Mouse (Mus musculus): ENCODE measurements at regions not wholly inside any gene's neighbourhood (a gene's known extent, or its start where the extent isn't known, plus 50 kb on each side); places are given as distances from the start of the nearest gene placed in this dataset.
A peak's percentile ranks its signal among the peaks of the same experiment; 100 is the strongest.

DNA sequence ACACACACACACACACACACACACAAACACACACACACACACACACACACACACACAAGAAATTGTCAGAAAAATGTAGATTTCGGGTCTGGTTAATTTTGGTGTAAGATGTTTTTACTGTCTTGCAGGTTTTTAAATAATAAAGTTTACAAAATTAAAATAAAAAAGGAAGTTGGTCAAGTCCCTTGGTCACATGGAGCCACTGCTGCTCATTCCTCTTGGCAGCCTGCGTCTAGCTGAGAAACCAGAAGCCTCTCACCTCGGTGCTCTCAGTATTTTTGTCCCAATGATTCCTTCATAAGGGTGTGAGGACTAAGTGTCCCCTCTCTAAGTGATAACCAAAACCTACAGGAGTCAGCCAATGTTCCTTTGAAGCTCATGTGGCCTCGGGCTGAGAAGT, 76.8 kb upstream of the Smg1 start:
- no peak for DNase-seq

DNA sequence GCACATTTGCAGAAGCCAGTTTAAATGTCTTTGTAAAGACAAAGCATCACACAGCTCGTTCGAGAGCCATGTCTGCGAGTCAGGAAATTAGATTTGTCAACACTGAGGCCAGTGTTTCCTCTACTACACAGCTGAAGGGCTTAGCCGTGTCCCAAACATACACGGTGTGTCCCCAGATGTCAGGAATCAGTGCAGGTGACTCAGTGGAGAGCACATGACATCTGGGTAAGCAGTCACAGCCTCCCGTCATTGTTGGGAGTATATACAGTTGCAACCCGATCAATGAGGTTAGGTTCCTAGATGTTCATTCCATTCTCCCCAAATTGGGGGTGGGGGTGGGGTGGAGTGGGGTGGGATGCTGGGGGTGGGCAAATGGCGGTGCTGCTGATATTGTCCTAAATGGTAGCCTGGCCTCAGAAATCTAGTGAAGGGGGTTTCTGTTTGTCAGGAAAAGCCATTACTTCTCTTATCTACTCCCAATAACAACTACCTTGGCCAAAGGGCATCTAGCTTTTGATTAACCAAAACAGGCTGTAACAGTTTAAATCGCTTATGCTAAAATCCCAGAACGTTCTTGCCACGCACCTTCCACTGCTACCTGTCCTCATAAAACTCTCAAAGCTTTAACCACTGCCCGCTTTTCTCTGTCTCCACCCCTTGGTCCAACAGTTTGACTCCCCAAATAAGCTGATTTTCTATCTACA, 75.1 kb upstream of the Smg1 start:
- DNase-seq = no peak

DNA sequence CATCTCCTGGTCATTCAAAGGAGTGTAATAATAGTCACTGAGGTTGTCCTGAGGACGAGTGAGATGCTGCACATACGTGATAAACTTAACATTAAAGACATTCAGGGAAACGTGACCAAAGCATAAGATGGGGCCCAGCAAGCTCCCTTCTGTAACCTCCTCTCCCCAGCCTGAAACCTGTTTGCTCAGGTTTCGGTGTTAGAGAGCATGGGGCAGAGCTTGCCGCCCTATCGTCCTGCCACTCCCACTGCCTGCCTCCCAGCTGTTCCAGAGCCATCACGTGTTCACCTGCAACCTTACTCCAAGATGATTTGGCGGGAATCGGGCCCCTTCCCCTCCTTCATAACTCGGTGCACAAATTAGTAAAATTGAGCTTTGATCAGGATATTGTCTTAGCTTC, 71.4 kb upstream of the Smg1 start:
- DNase-seq = peak in 1 of 2 experiments; percentile 16

DNA sequence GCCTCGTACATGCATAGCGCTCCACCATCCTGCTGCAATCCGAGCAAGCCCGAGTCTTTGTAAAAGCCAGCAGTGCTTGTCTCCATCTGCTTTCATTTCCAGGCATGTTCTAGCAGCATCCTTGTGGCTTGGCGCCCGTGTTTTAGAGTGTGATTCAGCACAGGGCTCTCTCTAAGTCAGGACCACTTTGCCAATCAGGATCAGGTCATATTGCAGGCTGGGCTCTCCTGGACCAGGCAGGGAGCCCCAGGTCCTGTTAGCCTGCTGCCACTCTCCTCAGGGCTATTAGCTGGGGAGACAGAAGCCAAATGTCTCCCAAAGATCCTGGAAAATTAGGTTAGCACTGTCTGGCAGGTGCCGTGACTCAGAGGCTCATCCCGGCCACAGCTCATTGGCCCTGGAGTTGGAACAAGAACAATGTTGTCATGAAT, 70.8 kb upstream of the Smg1 start:
- no peak for DNase-seq

GRCm38 (mm10) chr7:118313818-118314217, 70.3 kb upstream of the Smg1 start:
- peak in 1 of 2 experiments; percentile 38 for DNase-seq

- DNase-seq = no peak
Measured at GRCm38 (mm10) chr7:118309733-118310132, 66.3 kb upstream of the Smg1 start.

GRCm38 (mm10) chr7:118308882-118309281, 65.4 kb upstream of the Smg1 start:
- no peak for DNase-seq

DNA sequence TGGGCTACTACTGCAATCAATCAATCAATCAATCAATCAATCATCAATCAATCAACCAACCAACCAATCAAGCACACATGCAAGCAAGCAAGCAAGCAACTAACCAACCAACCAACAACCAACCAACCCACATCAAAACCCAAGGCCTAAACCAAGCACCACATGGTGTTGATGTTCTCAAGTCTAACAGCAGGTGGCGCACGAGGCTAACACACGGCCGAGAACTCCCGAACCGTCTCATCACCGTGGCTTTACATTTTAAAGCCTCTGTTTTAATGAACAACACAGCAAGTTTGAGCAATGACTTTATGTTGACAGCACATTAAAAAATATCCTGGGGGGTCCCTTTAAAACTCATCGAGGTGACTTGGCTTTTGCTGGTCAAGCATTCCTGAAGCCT, 61.3 kb upstream of the Smg1 start:
- peak; percentile 87 to 89 for DNase-seq

- DNase-seq = no peak
Measured at GRCm38 (mm10) chr7:118304338-118304737, 60.9 kb upstream of the Smg1 start.

- no peak for DNase-seq
Measured at GRCm38 (mm10) chr7:118303921-118304320, 60.5 kb upstream of the Smg1 start.

DNA sequence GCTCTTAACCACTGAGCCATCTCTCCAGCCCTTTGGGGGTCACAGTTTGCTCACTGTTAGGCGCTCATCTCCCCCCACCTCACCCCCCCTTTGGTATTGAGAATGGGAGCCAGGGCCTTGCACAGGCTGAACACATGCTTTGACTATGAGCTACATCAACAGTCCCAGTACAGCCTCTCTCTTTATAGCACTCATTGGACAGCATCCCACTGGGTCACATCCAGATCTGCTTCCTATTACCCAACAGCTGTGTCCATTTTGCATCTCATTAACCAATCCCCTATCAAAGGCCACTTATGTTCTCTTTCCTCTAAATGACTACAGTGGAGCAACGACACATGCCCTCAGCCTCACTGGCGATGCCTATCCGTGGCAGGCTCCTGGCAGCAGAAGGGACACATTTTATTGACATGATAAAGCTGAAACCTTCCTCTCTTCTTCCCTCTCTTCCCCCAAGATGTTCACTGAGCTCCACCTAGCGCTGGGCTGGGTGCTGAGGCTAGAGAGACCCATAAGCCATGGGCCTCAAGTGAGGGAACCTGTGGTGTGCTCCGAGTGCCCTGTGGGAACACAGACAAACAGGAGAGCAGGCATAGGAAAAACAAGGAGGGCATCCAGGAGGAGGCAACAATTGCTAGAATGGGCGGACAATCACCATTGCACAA, 57.3 kb upstream of the Smg1 start:
- DNase-seq = peak; percentile 42 to 47

- DNase-seq = peak; percentile 93
Measured at GRCm38 (mm10) chr7:118297613-118298012, 54.1 kb upstream of the Smg1 start.

DNA sequence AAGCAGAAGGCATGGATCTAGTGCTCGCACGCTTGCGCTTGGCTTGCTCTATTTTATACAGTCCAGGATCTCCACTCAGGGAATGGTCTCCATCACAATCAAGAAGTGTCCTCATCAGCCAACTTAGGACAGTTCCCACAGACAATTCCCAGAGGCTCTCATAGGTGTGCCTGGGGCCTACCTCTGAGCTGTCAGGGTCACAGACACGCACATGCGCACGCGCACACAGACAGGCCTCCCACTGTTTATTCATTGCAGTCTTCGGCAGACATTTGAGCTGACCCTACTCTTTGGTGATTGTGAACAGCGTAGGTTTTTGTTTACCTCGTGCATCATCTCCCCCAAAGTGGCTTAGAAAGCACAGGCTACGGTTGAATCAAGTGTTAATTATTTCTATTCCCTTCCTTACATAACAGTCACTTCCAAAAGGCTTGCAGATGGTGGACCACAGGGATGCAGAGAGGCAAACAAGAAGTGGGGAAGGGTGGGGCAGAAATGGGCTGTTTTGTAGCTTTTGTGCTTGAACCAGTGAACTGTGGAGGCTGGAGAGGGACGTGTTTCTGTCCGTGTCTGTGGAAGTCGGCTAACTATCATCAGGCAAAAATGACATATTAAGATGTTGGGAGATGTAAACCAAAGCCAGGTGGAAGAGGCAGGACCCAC, 53.5 kb upstream of the Smg1 start:
- no peak for DNase-seq

- DNase-seq = no peak
Measured at GRCm38 (mm10) chr7:118295855-118296254, 52.4 kb upstream of the Smg1 start.

- DNase-seq = peak; percentile 34 to 41
Measured at GRCm38 (mm10) chr7:118295275-118295674, 51.8 kb upstream of the Smg1 start.

- DNase-seq = no peak
Measured at GRCm38 (mm10) chr7:118294637-118295036, 51.2 kb upstream of the Smg1 start.
